Mouse (Mus musculus) forebrain, embryonic 15.5 days (tissue): ENCODE results near the gene Nek8. TPM values are rescaled to one million over a fixed set of nuclear protein-coding genes. Genes with fewer than 3 reads are reported as not detected.
"Not testable (repeated sequence)": the region's sequence is repeated elsewhere in the genome, so short reads cannot be mapped to it uniquely, and the experiment has no call there.

Source experiments
- ATAC-seq: fragments of 200-750 bp; cut with Nextera tagmentation; replicated peaks from 2 replicates; pipeline ENCODE4 v1.8.0; 2017; ENCODE audit warnings: mild to moderate bottlenecking, moderate TSS enrichment, moderate library complexity
- H3K27ac ChIP-seq: fragments of 300-500 bp; sonication (generic); replicated peaks from 2 replicates; pipeline ENCODE4 v1.5.1; 2015; ENCODE audit warnings: mild to moderate bottlenecking, inconsistent platforms
- H3K27me3 ChIP-seq: fragments of 300-500 bp; sonication (generic); 2 replicates; pipeline ENCODE4 v1.6.1; 2015; ENCODE audit warnings: inconsistent platforms
- H3K36me3 ChIP-seq: fragments of 300-500 bp; sonication (generic); 2 replicates; pipeline ENCODE4 v1.6.1; 2015; ENCODE audit warnings: mild to moderate bottlenecking, inconsistent platforms
- H3K4me1 ChIP-seq: fragments of 300-500 bp; sonication (generic); 2 replicates; pipeline ENCODE4 v1.6.1; 2015; ENCODE audit warnings: inconsistent platforms
- H3K4me2 ChIP-seq: fragments of 300-500 bp; sonication (generic); replicated peaks from 2 replicates; pipeline ENCODE4 v1.6.1; 2015; ENCODE audit warnings: mild to moderate bottlenecking, inconsistent platforms
- H3K4me3 ChIP-seq: fragments of 300-500 bp; sonication (generic); 2 replicates; pipeline ENCODE4 v1.5.1; 2015; ENCODE audit warnings: mild to moderate bottlenecking, inconsistent platforms
- H3K9ac ChIP-seq: fragments of 300-500 bp; sonication (generic); replicated peaks from 2 replicates; pipeline ENCODE4 v1.6.1; 2015; ENCODE audit warnings: mild to moderate bottlenecking, inconsistent platforms
- H3K9me3 ChIP-seq: fragments of 300-500 bp; sonication (generic); 2 replicates; pipeline ENCODE4 v1.6.1; 2016; ENCODE audit warnings: inconsistent platforms
- WGBS: fragments of 180-500 bp; shearing (Covaris S2); methylation state at CpG from one replicate; pipeline ENCODE4 v1.1.7; 2015; ENCODE audit warnings: mixed read lengths; 5-methylcytosine and 5-hydroxymethylcytosine counted together
- polyA plus RNA-seq: library from polyadenylated mRNA; unstranded; fragments of >200 nt; fragmentation: Nextera tagmentation; extraction: Ambion mirVana; gene quantifications from 2 replicates; pipeline ENCODE4 v1.2.1, GENCODE M21; 2015

Gene Nek8
- polyA plus RNA-seq, 1 experiment from 2014 or later = 4.8 TPM

DNA sequence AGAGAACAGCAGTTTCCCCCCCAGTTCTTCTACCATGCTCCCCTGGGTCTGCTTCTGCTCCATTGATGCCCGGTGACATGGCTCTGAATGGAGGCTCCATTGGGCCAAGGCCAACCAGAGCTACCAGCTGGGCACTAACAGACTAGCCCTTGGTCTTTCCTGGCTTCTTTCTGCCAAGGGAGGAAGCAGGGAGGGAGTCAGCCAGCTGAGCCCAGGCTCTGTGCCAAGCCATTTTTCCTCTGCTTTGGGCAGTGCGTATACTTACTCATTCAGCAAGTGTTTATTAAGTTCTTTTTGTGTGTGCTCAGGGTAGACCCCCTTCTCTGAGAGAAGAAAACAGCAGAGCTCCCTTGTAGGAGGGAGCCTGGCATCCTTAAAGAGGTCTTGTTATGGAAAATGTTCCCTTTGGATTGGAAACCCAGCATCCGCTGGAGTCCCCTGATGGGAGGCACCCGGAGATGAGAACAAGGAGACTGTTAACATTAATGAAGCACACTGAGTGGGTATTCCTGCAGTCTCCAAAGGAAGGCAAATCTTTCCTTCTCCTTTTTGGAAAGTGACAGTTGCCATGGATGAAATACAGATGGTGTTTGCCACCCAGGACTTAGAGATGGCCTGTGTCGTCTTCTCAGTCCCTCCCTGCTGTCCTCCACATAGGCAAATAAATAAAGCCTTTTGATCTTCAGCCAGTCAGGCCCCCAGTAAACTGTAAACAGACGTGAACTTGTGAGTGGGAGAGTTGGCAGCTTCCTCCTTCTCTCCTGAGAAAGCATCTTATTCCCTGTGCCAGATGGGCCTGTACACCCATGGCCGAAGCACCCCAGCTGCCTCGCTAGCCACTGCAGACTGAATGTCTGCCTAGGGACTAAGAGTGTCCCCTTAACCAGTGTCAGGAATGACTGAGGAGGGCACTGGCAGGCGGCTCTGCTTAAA is 23.9 kb downstream of the Nek8 start:
- Histone ChIP-seq H3K4me2 (no peak overlapping the region), H3K9ac (no peak overlapping the region), H3K27ac (peak overlapping the region; percentile 82), H3K9me3 (no peaks in the 10 kb centered on the region), H3K36me3 (peaks cover 45% of the 10 kb centered on the region), H3K4me3 (no peak overlapping the region), H3K27me3 (no peaks in the 10 kb centered on the region), H3K4me1 (peaks cover 29% of the 10 kb centered on the region)
- ATAC-seq = peak; percentile 89
- 23% methylated on average over 9 of the region's 9 CpGs for WGBS

DNA sequence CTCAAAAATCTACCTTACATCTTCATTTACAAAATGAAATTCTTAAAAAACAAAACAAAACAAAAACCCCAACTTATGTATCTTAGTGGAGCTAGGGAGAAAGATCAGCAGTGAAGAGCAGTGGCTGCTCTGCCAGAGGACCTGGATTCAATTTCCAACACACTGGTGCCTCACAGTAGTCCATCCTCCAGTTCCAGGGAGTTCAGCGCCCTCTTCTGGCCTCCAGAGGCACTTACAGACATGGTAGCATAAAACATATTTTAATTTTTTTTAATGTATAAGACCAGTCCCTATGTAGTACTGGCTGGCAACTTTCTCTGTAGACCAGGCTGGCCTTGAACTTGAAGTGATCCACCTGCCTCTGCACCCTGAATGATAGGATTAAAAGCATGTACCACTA is 25.3 kb downstream of the Nek8 start:
- Histone ChIP-seq H3K27ac (no peak overlapping the region), H3K36me3 (peaks cover 47% of the 10 kb centered on the region)
- WGBS = 47% methylated on average over 1 of the region's 1 CpGs

DNA sequence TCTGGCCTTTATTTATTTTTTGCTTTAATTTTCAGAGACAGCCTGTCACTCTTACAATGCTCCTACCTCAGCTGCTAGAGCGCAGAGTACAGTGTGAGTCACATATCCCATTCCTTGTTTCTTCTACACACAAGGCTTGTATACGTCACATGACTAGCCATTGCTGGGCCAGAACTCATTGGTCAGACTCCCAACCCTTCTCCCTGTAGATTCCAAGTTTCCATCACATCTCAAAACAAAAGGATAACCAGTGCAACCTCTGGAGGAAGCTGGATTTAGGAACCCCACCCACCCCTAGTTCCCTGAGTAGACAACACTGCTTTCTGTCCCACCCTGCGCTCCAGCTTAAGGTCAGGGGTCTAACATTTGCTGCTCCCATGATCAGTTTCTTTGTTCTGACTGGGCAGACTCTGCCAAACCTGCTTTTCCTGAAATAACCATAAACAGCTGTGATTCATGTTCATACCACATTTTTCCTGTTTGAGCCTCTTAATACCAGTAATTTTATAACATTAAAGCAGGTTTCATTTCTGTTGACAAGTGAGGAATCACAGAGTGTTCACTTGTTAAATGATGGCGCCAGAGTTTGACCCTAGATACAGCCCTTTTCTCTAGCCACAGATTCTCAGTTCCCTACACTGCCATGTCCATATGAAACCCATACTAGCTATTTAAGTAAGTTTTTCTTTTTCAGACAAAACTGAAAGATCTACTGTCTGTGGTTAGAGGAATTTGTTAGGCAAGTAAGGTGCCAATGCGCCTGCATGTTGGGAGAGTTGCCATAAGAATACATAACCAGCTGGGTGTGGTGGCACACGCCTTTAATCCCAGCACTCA is 29.6 kb downstream of the Nek8 start:
- Histone ChIP-seq H3K4me3 (no peak overlapping the region), H3K9me3 (no peaks in the 10 kb centered on the region), H3K36me3 (peaks cover 61% of the 10 kb centered on the region), H3K9ac (no peak overlapping the region), H3K4me1 (peaks cover 2% of the 10 kb centered on the region), H3K4me2 (no peak overlapping the region), H3K27ac (no peak overlapping the region), H3K27me3 (no peaks in the 10 kb centered on the region)
- 94% methylated on average over 6 of the region's 6 CpGs for WGBS
- ATAC-seq = no peak

More for the DNA sequence above, 25.3 kb downstream of the Nek8 start:
- no peak overlapping the region for H3K4me2 ChIP-seq
- no peaks in the 10 kb centered on the region for H3K9me3 ChIP-seq
- no peaks in the 10 kb centered on the region for H3K27me3 ChIP-seq
- no peak overlapping the region for H3K9ac ChIP-seq
- peaks cover 29% of the 10 kb centered on the region for H3K4me1 ChIP-seq
- no peak for ATAC-seq
- no peak overlapping the region for H3K4me3 ChIP-seq

DNA sequence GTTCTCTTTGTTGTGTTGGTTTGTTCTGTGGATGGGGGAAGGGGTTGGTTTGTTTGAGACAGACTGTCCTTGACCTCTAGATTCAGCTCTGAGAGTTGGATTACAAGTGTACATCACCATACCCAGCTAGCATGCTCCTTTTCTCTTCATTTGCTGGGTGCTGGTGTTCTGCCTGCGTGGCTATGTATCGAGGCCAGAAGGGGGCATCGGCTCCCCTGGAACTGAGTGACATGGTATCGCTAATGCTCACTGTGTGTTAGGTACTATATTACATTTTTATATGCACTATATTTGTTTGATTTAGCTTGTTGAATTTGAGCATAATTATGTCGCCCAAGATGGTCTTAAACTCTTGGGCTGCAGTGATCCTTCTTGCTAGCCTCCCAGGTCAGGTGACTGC is 30.3 kb downstream of the Nek8 start:
- H3K4me2 ChIP-seq = no peak overlapping the region
- no peak for ATAC-seq
- H3K36me3 ChIP-seq = peaks cover 60% of the 10 kb centered on the region
- no peak overlapping the region for H3K27ac ChIP-seq
- no peak overlapping the region for H3K9ac ChIP-seq
- 88% methylated on average over 5 of the region's 5 CpGs for WGBS
- no peaks in the 10 kb centered on the region for H3K4me1 ChIP-seq
- H3K9me3 ChIP-seq = no peaks in the 10 kb centered on the region
- H3K27me3 ChIP-seq = no peaks in the 10 kb centered on the region
- H3K4me3 ChIP-seq = no peak overlapping the region

DNA sequence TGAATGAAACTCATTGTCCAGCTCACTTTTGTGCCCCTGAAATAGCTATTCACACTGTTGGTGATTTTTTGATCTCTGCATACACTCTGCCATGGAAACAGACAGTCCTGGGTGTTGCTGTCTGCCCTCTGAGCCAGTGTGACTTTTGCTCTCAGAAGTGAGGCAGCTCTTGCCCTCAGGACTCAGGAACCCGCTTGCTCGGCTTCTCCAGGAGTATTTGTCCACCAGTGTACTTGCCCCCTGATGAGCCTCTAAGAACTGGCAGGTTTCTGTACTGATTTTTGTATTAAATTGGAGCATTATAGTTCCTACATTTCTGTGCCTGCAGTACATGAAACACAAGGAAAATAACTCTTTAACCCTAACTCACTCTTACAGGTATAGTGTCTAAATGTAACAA is 33.0 kb downstream of the Nek8 start:
- Histone ChIP-seq H3K9ac (no peak overlapping the region), H3K36me3 (peaks cover 39% of the 10 kb centered on the region)
- 84% methylated on average over 2 of the region's 2 CpGs for WGBS

DNA sequence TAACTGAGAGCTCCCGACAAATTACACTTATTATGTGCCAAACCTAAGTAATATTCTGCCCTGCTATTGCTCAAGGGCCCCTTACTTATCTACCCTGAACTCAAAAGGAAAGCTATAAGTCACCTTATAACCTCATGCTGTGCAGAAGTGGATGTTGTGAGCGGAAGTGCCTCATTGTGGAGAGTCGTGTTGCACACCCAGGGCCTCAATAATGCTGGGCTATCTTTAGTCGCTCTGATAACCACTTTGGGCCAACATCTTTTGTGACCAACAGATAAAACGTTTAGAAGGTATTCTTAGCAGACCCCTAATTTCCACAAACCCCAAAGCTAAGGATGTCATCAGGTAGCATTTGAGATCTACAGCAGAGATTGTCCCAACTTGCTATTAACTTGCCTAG is 35.8 kb downstream of the Nek8 start:
- Histone ChIP-seq H3K9me3 (no peaks in the 10 kb centered on the region), H3K4me1 (no peaks in the 10 kb centered on the region), H3K9ac (no peak overlapping the region), H3K36me3 (peaks cover 28% of the 10 kb centered on the region), H3K27ac (no peak overlapping the region), H3K4me2 (no peak overlapping the region), H3K4me3 (no peak overlapping the region), H3K27me3 (no peaks in the 10 kb centered on the region)
- no peak for ATAC-seq
- 89% methylated on average over 5 of the region's 5 CpGs for WGBS

More for the DNA sequence above, 33.0 kb downstream of the Nek8 start:
- no peak overlapping the region for H3K4me2 ChIP-seq
- no peak overlapping the region for H3K27ac ChIP-seq
- H3K9me3 ChIP-seq = no peaks in the 10 kb centered on the region
- no peak for ATAC-seq
- no peaks in the 10 kb centered on the region for H3K4me1 ChIP-seq
- H3K4me3 ChIP-seq = no peak overlapping the region
- H3K27me3 ChIP-seq = no peaks in the 10 kb centered on the region

DNA sequence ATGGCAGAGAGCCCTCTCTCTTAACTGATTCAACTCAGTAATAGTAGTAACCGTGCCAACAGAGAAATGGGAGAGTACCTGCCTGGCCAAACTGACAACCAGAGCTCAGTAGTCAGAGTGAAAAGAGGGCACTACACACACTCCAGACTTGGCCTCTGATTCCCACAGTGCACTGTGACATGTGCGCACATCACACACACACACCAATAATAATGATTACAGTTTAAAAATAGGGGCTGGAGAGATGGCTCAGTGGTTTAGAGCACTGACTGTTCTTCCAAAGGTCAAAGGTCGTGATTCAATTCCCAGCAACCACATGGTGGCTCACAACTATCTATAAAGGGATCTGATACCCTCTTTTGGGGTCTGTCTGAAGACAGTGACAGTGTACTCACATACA is 38.5 kb downstream of the Nek8 start:
- no peak overlapping the region for H3K9ac ChIP-seq

DNA sequence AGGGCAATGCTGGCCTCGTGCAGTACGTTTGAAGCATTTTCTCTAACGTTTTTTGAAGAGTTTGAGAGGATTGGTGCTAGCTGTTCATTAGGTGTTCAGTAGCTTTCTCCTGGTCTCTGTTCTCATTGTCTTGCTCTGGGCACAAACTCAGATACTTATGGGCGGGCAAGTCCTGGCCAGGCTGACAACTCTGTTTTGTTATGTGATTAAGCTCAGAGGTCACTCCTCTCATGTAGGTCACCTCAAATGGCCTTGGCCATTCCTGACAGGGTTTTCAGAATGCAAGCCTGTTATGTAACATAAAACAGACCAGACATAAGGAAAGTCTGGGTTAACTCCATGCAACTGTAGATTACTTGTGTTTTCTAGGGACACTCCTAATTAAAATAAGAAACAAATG is 38.9 kb downstream of the Nek8 start:
- Histone ChIP-seq H3K9me3 (no peaks in the 10 kb centered on the region), H3K4me1 (no peaks in the 10 kb centered on the region), H3K27me3 (no peaks in the 10 kb centered on the region), H3K27ac (no peak overlapping the region), H3K4me3 (no peak overlapping the region), H3K4me2 (no peak overlapping the region), H3K9ac (no peak overlapping the region), H3K36me3 (no peaks in the 10 kb centered on the region)
- ATAC-seq = no peak
- 67% methylated on average over 4 of the region's 4 CpGs for WGBS

More for the DNA sequence above, 38.5 kb downstream of the Nek8 start:
- peaks cover 2% of the 10 kb centered on the region; the same call in 1 of the 2 replicates for H3K36me3 ChIP-seq
- ATAC-seq = no peak
- WGBS = 94% methylated on average over 3 of the region's 3 CpGs
- no peak overlapping the region for H3K4me2 ChIP-seq
- no peaks in the 10 kb centered on the region for H3K4me1 ChIP-seq
- no peak overlapping the region for H3K4me3 ChIP-seq
- no peaks in the 10 kb centered on the region for H3K27me3 ChIP-seq
- no peak overlapping the region for H3K27ac ChIP-seq
- H3K9me3 ChIP-seq = no peaks in the 10 kb centered on the region

DNA sequence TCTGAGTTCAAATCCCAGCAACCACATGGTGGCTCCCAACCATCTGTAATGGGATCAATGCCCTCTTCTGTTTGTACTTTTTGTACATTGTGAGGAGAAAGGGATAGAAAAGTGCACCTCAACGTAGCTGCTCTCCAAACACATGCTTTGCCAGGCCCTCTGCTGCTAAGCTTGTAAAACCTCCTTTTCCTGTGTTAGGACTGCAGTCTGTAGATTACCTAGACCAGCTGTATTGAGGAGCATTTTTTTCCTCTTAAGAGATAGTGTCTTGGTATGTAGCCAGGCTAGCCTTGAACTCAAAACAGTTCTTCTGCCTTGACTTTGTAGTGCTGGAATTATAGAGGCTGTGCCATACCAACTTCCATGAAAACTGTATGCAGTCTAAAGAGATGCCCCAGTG is 40.3 kb downstream of the Nek8 start:
- Histone ChIP-seq H3K4me2 (no peak overlapping the region), H3K4me1 (no peaks in the 10 kb centered on the region), H3K9ac (no peak overlapping the region), H3K27ac (no peak overlapping the region), H3K9me3 (no peaks in the 10 kb centered on the region), H3K27me3 (no peaks in the 10 kb centered on the region), H3K4me3 (no peak overlapping the region), H3K36me3 (no peaks in the 10 kb centered on the region)
- WGBS = 89% methylated on average over 1 of the region's 1 CpGs
- ATAC-seq = no peak

DNA sequence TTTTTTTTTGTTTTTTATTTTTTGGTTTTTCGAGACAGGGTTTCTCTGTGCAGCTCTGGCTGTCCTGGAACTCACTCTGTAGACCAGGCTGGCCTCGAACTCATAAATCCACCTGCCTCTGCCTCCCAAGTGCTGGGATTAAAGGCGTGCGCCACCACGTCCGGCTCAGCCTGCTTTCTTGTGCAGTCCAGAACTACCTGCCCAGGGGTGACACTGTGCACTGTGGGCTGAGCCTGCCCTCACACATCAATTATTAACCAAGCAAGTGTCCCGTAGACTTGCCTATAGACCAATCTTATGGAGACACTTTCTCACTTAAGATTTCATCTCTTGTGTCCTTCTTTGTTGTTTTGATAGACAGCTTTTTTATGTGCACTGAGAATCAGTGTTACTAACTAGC is 41.2 kb downstream of the Nek8 start:
- H3K4me3 ChIP-seq, H3K4me2 ChIP-seq, H3K27me3 ChIP-seq, H3K36me3 ChIP-seq, H3K9ac ChIP-seq, H3K27ac ChIP-seq, ATAC-seq, H3K9me3 ChIP-seq, H3K4me1 ChIP-seq: not testable (repeated sequence)
- 93% methylated on average over 7 of the region's 7 CpGs for WGBS

DNA sequence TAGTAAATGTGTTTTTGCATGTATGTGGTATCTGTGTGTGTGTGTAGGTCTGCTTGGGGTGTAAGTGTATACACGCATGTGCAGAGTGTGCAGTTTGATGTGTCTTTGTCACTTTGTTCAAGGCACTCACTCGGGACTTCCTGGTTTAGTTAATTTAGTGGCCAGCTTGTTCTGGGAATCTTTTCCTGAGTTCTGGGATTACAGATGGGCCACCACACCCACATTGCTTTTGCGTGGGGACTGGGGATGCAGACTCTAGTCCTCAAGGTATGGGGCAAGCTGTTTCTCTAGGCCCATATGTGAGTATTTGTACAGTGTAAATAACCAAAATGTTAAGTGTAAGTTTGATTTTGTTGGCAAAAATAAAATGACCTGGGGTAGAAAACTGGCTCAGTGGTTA is 42.1 kb downstream of the Nek8 start:
- Histone ChIP-seq H3K27ac (no peak overlapping the region), H3K4me2 (no peak overlapping the region), H3K27me3 (no peaks in the 10 kb centered on the region), H3K9ac (no peak overlapping the region), H3K4me1 (peaks cover 4% of the 10 kb centered on the region), H3K36me3 (no peaks in the 10 kb centered on the region), H3K9me3 (no peaks in the 10 kb centered on the region), H3K4me3 (no peak overlapping the region)
- 82% methylated on average over 3 of the region's 3 CpGs for WGBS
- no peak for ATAC-seq

DNA sequence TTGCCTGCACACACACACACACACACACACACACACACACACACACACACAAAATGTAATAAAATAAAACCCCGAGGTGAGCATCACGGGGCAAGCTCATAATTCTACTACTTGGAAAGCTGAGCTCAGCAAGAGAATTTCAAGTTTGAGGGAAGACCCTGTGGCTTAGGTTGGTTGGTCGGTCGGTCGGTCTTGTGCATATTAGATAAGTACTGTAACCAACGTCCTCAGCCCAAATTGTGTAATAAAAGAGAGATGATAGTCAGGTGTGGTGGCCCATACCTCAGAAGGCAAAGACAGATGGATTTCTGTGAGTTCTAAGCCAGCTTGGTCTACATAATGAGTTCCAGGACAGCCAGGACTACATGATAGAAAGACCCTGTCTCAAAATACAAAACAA is 42.6 kb downstream of the Nek8 start:
- Histone ChIP-seq H3K36me3 (no peaks in the 10 kb centered on the region), H3K4me3 (no peak overlapping the region), H3K4me2 (no peak overlapping the region), H3K27ac (no peak overlapping the region), H3K4me1 (peaks cover 7% of the 10 kb centered on the region), H3K9ac (no peak overlapping the region), H3K27me3 (no peaks in the 10 kb centered on the region), H3K9me3 (no peaks in the 10 kb centered on the region)
- 93% methylated on average over 6 of the region's 6 CpGs for WGBS
- no peak for ATAC-seq
